Mouse (Mus musculus) CH12.LX (cell line): ENCODE measurements around the gene Prkce. TPM values are rescaled to one million over a fixed set of nuclear protein-coding genes. Genes with fewer than 3 reads are reported as not detected.

Experiments
- DNase-seq: peaks from one replicate; pipeline ENCODE4 v3.0.0-alpha.2; 2013; ENCODE audit errors: extremely low read depth
- H3K27ac ChIP-seq: 2 replicates; pipeline ENCODE4 v1.5.1; 2012; ENCODE audit warnings: low read depth, mild to moderate bottlenecking, control low read depth, moderate library complexity; ENCODE audit not compliant: insufficient read depth
- H3K27me3 ChIP-seq: replicated peaks from 2 replicates; pipeline ENCODE3; 2012; ENCODE audit warnings: inconsistent platforms
- H3K36me3 ChIP-seq, 2 experiments: replicated peaks in 1 of 2; 2 replicates each; pipeline versions ENCODE3 to v1.6.1; 2012; ENCODE audit warnings: inconsistent platforms in 1 of 2, low read length in 1 of 2, mild to moderate bottlenecking in 1 of 2, mixed read lengths in 1 of 2, moderate library complexity in 1 of 2; ENCODE audit not compliant: control insufficient read depth in 1 of 2, insufficient read depth in 1 of 2
- H3K4me1 ChIP-seq, 2 experiments: 2 replicates each; pipeline ENCODE4 v1.6.1; 2012; ENCODE audit warnings: inconsistent platforms in 1 of 2, moderate library complexity in 1 of 2; ENCODE audit not compliant: insufficient read depth in 2 of 2, control insufficient read depth in 1 of 2
- H3K4me2 ChIP-seq: 2 replicates; pipeline ENCODE4 v1.6.1; 2012; ENCODE audit warnings: low read depth, mild to moderate bottlenecking, control low read depth; ENCODE audit not compliant: poor library complexity, insufficient read depth, severe bottlenecking
- H3K4me3 ChIP-seq, 3 experiments: fragments of 150-350 bp in 1 of 3; sonication (generic) in 1 of 3; replicated peaks in 1 of 3; 2 replicates each; pipeline versions ENCODE3 to v1.5.1; 2011 to 2012; ENCODE audit warnings: low read depth in 2 of 3, low read length in 2 of 3, mild to moderate bottlenecking in 2 of 3, moderate library complexity in 2 of 3, control low read depth in 1 of 3, improper control_type of control experiment in 1 of 3, inconsistent platforms in 1 of 3, mixed read lengths in 1 of 3; ENCODE audit not compliant: poor library complexity in 1 of 3
- H3K79me2 ChIP-seq: replicated peaks from 2 replicates; pipeline ENCODE4 v1.6.1; 2012; ENCODE audit warnings: mild to moderate bottlenecking, moderate library complexity; ENCODE audit not compliant: control insufficient read depth, poor library complexity, insufficient read depth, severe bottlenecking; ENCODE audit errors: extremely low read depth
- H3K9ac ChIP-seq: 2 replicates; pipeline ENCODE4 v1.6.1; 2012; ENCODE audit warnings: low read depth, mild to moderate bottlenecking, control low read depth, moderate library complexity; ENCODE audit not compliant: insufficient read depth
- H3K9me3 ChIP-seq: replicated peaks from 2 replicates; pipeline ENCODE3; 2012; ENCODE audit warnings: low read length, inconsistent platforms, mixed read lengths
- BHLHE40 ChIP-seq: IDR thresholded peaks from 2 replicates; pipeline ENCODE4 v1.6.1; 2011; ENCODE audit warnings: mild to moderate bottlenecking, low read depth, low read length, improper control_type of control experiment
- CHD2 ChIP-seq: IDR thresholded peaks from 2 replicates; pipeline ENCODE4 v1.6.1; 2011; ENCODE audit warnings: low read length, improper control_type of control experiment
- CTCF ChIP-seq, 2 experiments: IDR thresholded peaks in 1 of 2; conservative IDR thresholded peaks in 1 of 2; 2 replicates each; pipeline ENCODE4 v1.5.1; 2011 to 2012; ENCODE audit warnings: low read depth in 2 of 2, low read length in 2 of 2, improper control_type of control experiment in 1 of 2, inconsistent platforms in 1 of 2, mild to moderate bottlenecking in 1 of 2, moderate library complexity in 1 of 2
- E2F4 ChIP-seq: IDR thresholded peaks from 2 replicates; pipeline ENCODE4 v1.6.1; 2011; ENCODE audit warnings: low read depth, low read length, improper control_type of control experiment; ENCODE audit not compliant: insufficient replicate concordance
- ELF1 ChIP-seq: IDR thresholded peaks from 2 replicates; pipeline ENCODE4 v1.6.1; 2014; ENCODE audit warnings: low read depth, mild to moderate bottlenecking, inconsistent platforms, low read length, improper control_type of control experiment
- EP300 ChIP-seq: IDR thresholded peaks from 2 replicates; pipeline ENCODE4 v1.6.1; 2011; ENCODE audit warnings: low read length, improper control_type of control experiment
- ETS1 ChIP-seq: conservative IDR thresholded peaks from 2 replicates; pipeline ENCODE4 v1.6.1; 2012; ENCODE audit warnings: low read depth, mild to moderate bottlenecking, inconsistent platforms, low read length, improper control_type of control experiment, moderate library complexity
- HCFC1 ChIP-seq: IDR thresholded peaks from 2 replicates; pipeline ENCODE4 v1.6.1; 2012; ENCODE audit warnings: low read depth, mild to moderate bottlenecking, inconsistent platforms, low read length, improper control_type of control experiment
- IRF4 ChIP-seq: IDR thresholded peaks from 2 replicates; pipeline ENCODE4 v1.6.1; 2014; ENCODE audit warnings: low read depth, mild to moderate bottlenecking, inconsistent platforms, low read length, improper control_type of control experiment
- JUN ChIP-seq: IDR thresholded peaks from 2 replicates; pipeline ENCODE4 v1.6.1; 2011; ENCODE audit warnings: low read depth, mild to moderate bottlenecking, low read length, improper control_type of control experiment, moderate library complexity; ENCODE audit not compliant: insufficient read depth
- KAT2A ChIP-seq: IDR thresholded peaks from 2 replicates; pipeline ENCODE4 v1.6.1; 2012; ENCODE audit warnings: low read length, improper control_type of control experiment, inconsistent platforms; ENCODE audit not compliant: insufficient replicate concordance
- MAFK ChIP-seq: IDR thresholded peaks from 2 replicates; pipeline ENCODE4 v1.6.1; 2011; ENCODE audit warnings: low read length, improper control_type of control experiment; ENCODE audit not compliant: insufficient replicate concordance
- MAX ChIP-seq: IDR thresholded peaks from 2 replicates; pipeline ENCODE4 v1.6.1; 2011; ENCODE audit warnings: low read length, improper control_type of control experiment
- MEF2A ChIP-seq: IDR thresholded peaks from 2 replicates; pipeline ENCODE4 v1.6.1; 2014; ENCODE audit warnings: low read depth, mild to moderate bottlenecking, inconsistent platforms, low read length, improper control_type of control experiment, borderline replicate concordance
- MXI1 ChIP-seq: IDR thresholded peaks from 2 replicates; pipeline ENCODE4 v1.6.1; 2011; ENCODE audit warnings: mild to moderate bottlenecking, low read depth, low read length, improper control_type of control experiment
- MYC ChIP-seq: IDR thresholded peaks from 2 replicates; pipeline ENCODE4 v1.6.1; 2011; ENCODE audit warnings: low read depth, mild to moderate bottlenecking, improper control_type of control experiment, low read length
- NELFE ChIP-seq: IDR thresholded peaks from 2 replicates; pipeline ENCODE4 v1.6.1; 2011; ENCODE audit warnings: low read depth, low read length, improper control_type of control experiment
- NRF1 ChIP-seq: IDR thresholded peaks from 2 replicates; pipeline ENCODE4 v1.6.1; 2014; ENCODE audit warnings: low read depth, mild to moderate bottlenecking, inconsistent platforms, low read length, improper control_type of control experiment, moderate library complexity
- PAX5 ChIP-seq: IDR thresholded peaks from 2 replicates; pipeline ENCODE4 v1.6.1; 2012; ENCODE audit warnings: low read length, inconsistent platforms, mixed read lengths
- POLR2A ChIP-seq: IDR thresholded peaks from 2 replicates; pipeline ENCODE4 v1.6.1; 2011; ENCODE audit warnings: low read depth, mild to moderate bottlenecking, improper control_type of control experiment, low read length
- POLR2AphosphoS2 ChIP-seq: IDR thresholded peaks from 2 replicates; pipeline ENCODE4 v1.6.1; 2011; ENCODE audit warnings: low read depth, low read length, improper control_type of control experiment
- RAD21 ChIP-seq: IDR thresholded peaks from 2 replicates; pipeline ENCODE4 v1.6.1; 2011; ENCODE audit warnings: low read depth, mild to moderate bottlenecking, low read length, improper control_type of control experiment, moderate library complexity
- RCOR1 ChIP-seq: conservative IDR thresholded peaks from 2 replicates; pipeline ENCODE4 v1.6.1; 2012; ENCODE audit warnings: low read depth, mild to moderate bottlenecking, inconsistent platforms, low read length, improper control_type of control experiment
- SIN3A ChIP-seq: IDR thresholded peaks from 2 replicates; pipeline ENCODE4 v1.6.1; 2012; ENCODE audit warnings: low read length, improper control_type of control experiment, inconsistent platforms
- SMC3 ChIP-seq: IDR thresholded peaks from 2 replicates; pipeline ENCODE4 v1.6.1; 2011; ENCODE audit warnings: low read depth, low read length, improper control_type of control experiment
- TCF12 ChIP-seq: IDR thresholded peaks from 2 replicates; pipeline ENCODE4 v1.6.1; 2014; ENCODE audit warnings: low read depth, mild to moderate bottlenecking, inconsistent platforms, low read length, improper control_type of control experiment
- USF1 ChIP-seq: IDR thresholded peaks from 2 replicates; pipeline ENCODE4 v1.6.1; 2014; ENCODE audit warnings: low read depth, mild to moderate bottlenecking, inconsistent platforms, low read length, improper control_type of control experiment
- ZC3H11A ChIP-seq: IDR thresholded peaks from 2 replicates; pipeline ENCODE4 v1.6.1; 2012; ENCODE audit warnings: low read depth, mild to moderate bottlenecking, inconsistent platforms, low read length, improper control_type of control experiment
- ZKSCAN1 ChIP-seq: IDR thresholded peaks from 2 replicates; pipeline ENCODE4 v1.6.1; 2012; ENCODE audit warnings: low read depth, inconsistent platforms, low read length, improper control_type of control experiment, borderline replicate concordance
- ZMIZ1 ChIP-seq: IDR thresholded peaks from 2 replicates; pipeline ENCODE4 v1.6.1; 2012; ENCODE audit warnings: low read depth, mild to moderate bottlenecking, inconsistent platforms, low read length, improper control_type of control experiment
- dilution Hi-C: fragments of 300-500 bp; cut with MboI; formaldehyde crosslinking; loops from 2 replicates; pipeline ENCODE4 v1.14.3; 2020; ENCODE audit warnings: low sequenced_read_pairs; ENCODE audit not compliant: extremely low pct_unique_long_range_greater_than_20kb, extremely low pct_ligation_motif_present
- in situ Hi-C: fragments of 300-500 bp; cut with MboI; formaldehyde crosslinking; loops from 3 replicates; pipeline ENCODE4 v1.14.3; 2019; ENCODE audit warnings: low sequenced_read_pairs, low pct_ligation_motif_present, low pct_unique_long_range_greater_than_20kb, mixed read lengths
- polyA plus RNA-seq: library from polyadenylated mRNA; unstranded; fragments of >175 nt; gene quantifications from 2 replicates; pipeline ENCODE4 v1.2.1, GENCODE M21; 2012; ENCODE audit warnings: low read depth; ENCODE audit not compliant: insufficient read length
- total RNA-seq, 2 experiments: library from RNA; depleted of rRNA; stranded (reverse); fragments of 300-350 nt in 1 of 2; fragments of >200 nt in 1 of 2; gene quantifications; 2 replicates each; pipeline ENCODE4 v1.2.3; 2012 to 2014

The Prkce gene
- total and polyA plus RNA-seq, 3 experiments = 4.1 to 13.2 (median 11.4) TPM

DNA sequence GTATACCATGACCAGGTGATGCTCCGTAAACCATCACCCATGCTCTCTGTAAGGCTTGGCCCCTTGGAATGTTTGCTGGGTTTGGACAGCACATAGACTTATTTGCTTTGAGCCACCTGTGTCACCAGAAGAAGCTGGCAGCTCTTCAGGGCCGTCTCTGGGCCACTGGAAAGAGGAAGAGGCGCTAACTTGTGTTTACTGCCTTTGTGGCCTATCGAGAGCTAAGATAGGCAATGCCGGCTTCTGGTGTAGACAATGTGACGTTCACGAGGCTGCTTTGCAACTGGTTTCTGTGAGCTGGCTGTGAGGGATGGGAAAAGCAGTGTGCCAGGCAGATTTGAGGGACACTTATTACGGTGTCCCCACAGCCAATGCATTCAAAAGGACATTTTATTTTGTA, 176.4 kb downstream of the Prkce start:
- Histone ChIP-seq H3K79me2 (peaks cover 9% of the 10 kb centered on the region; the same call in 1 of the 2 replicates), H3K9me3 (no peaks in the 10 kb centered on the region), H3K4me1 (peaks cover 30 to 88% of the 10 kb centered on the region in 2 experiments), H3K36me3 (peaks cover 0 to 8% of the 10 kb centered on the region in 2 experiments), H3K4me3 (no peak overlapping the region), H3K27me3 (no peaks in the 10 kb centered on the region), H3K9ac (0 out of 2 replicates have a peak overlapping the region, but pooled peaks have one; percentile 5), H3K4me2 (peak overlapping the region; percentile 17; the same call in 1 of the 2 replicates), H3K27ac (peak overlapping the region; percentile 29; the same call in 1 of the 2 replicates)
- dilution Hi-C loops (no loop called here), in situ Hi-C loops (no loop called here)
- peak; percentile 66 for DNase-seq
- TF ChIP-seq USF1 (no peak), ETS1 (peak; percentile 40; the same call in 1 of the 2 replicates), POLR2AphosphoS2 (no peak), RAD21 (peak; percentile 0), RCOR1 (no peak), PAX5 (no peak), IRF4 (peak; percentile 49; the same call in 1 of the 2 replicates), KAT2A (no peak), HCFC1 (0 out of 2 replicates have a peak, but pooled peaks have one; percentile 10), ZC3H11A (no peak), MAX (peak; percentile 69; the same call in 1 of the 2 replicates), BHLHE40 (peak; percentile 51), POLR2A (peak; percentile 40; the same call in 1 of the 2 replicates), NRF1 (no peak), JUN (no peak), CHD2 (0 out of 2 replicates have a peak, but pooled peaks have one; percentile 24), NELFE (0 out of 2 replicates have a peak, but pooled peaks have one; percentile 32), MXI1 (peak; percentile 61; the same call in 1 of the 2 replicates), MAFK (no peak), ELF1 (no peak), SMC3 (peak; percentile 6; the same call in 1 of the 2 replicates), ZKSCAN1 (no peak), E2F4 (no peak), ZMIZ1 (no peak), MYC (0 out of 2 replicates have a peak, but pooled peaks have one; percentile 37), TCF12 (peak; percentile 34; the same call in 1 of the 2 replicates), EP300 (peak; percentile 78), MEF2A (peak; percentile 61; the same call in 1 of the 2 replicates), CTCF (conservative IDR thresholded peaks at IDR 0.05 in 1 of 2, IDR thresholded peaks at IDR 0.05 in 1 of 2; ENCODE audit: low read depth in 2 of 2, low read length in 2 of 2) (no peak), SIN3A (peak; percentile 56; the same call in 1 of the 2 replicates)
